Mouse (Mus musculus): ENCODE data around the gene Ntm. TPM values are rescaled to one million over a fixed set of nuclear protein-coding genes. Genes with fewer than 3 reads are reported as not detected.

Ntm gene
- polyA plus RNA-seq, 1 experiment from 2014 or later = 48.5 TPM

- H3K4me3 ChIP-seq (ENCODE audit: low read length) = no peak overlapping the region
- H3K4me1 ChIP-seq (ENCODE audit: control insufficient read depth, insufficient read depth, low read length) = no peaks in the 10 kb centered on the region
- H3K9ac ChIP-seq (ENCODE audit: low read depth, low read length) = no peak overlapping the region
- no peak overlapping the region for H3K4me2 ChIP-seq (replicated peaks; ENCODE audit: low read depth, low read length)
- no peak overlapping the region for H3K27ac ChIP-seq (ENCODE audit: low read depth, low read length)
- 95% methylated on average over 8 of the region's 8 CpGs for WGBS
- no peaks in the 10 kb centered on the region for H3K36me3 ChIP-seq (ENCODE audit: control insufficient read depth, insufficient read depth, low read length)
- H3K9me3 ChIP-seq (ENCODE audit: control insufficient read depth, low read length) = no peaks in the 10 kb centered on the region
- no peaks in the 10 kb centered on the region for H3K27me3 ChIP-seq (ENCODE audit: control insufficient read depth, insufficient read depth, low read length)
- ATAC-seq (ENCODE audit: low FRiP score, low TSS enrichment) = no peak
These were observed 412.8 kb downstream of the Ntm start for GRCm38 (mm10) chr9:29550107-29550506.

GRCm38 (mm10) chr9:29536415-29536814 lies 426.5 kb downstream of the Ntm start:
- Histone ChIP-seq H3K4me1 (ENCODE audit: control insufficient read depth, insufficient read depth, low read length) (no peaks in the 10 kb centered on the region), H3K9me3 (ENCODE audit: control insufficient read depth, low read length) (no peaks in the 10 kb centered on the region), H3K36me3 (ENCODE audit: control insufficient read depth, insufficient read depth, low read length) (no peaks in the 10 kb centered on the region), H3K27me3 (ENCODE audit: control insufficient read depth, insufficient read depth, low read length) (no peaks in the 10 kb centered on the region), H3K9ac (ENCODE audit: low read depth, low read length) (no peak overlapping the region), H3K4me2 (replicated peaks; ENCODE audit: low read depth, low read length) (no peak overlapping the region), H3K4me3 (ENCODE audit: low read length) (no peak overlapping the region), H3K27ac (ENCODE audit: low read depth, low read length) (no peak overlapping the region)
- 69% methylated on average over 2 of the region's 2 CpGs for WGBS
- ATAC-seq (ENCODE audit: low FRiP score, low TSS enrichment) = no peak

GRCm38 (mm10) chr9:29534773-29535172 lies 428.2 kb downstream of the Ntm start:
- Histone ChIP-seq H3K4me3 (ENCODE audit: low read length) (no peak overlapping the region), H3K4me2 (replicated peaks; ENCODE audit: low read depth, low read length) (no peak overlapping the region), H3K36me3 (ENCODE audit: control insufficient read depth, insufficient read depth, low read length) (no peaks in the 10 kb centered on the region), H3K27me3 (ENCODE audit: control insufficient read depth, insufficient read depth, low read length) (0 out of 2 replicates have a peak, but pooled peaks cover 2% of the 10 kb centered on the region), H3K4me1 (ENCODE audit: control insufficient read depth, insufficient read depth, low read length) (no peaks in the 10 kb centered on the region), H3K9ac (ENCODE audit: low read depth, low read length) (no peak overlapping the region), H3K9me3 (ENCODE audit: control insufficient read depth, low read length) (no peaks in the 10 kb centered on the region), H3K27ac (ENCODE audit: low read depth, low read length) (no peak overlapping the region)
- 90% methylated on average over 6 of the region's 6 CpGs for WGBS
- ATAC-seq (ENCODE audit: low FRiP score, low TSS enrichment) = no peak

GRCm38 (mm10) chr9:29534304-29534703 lies 428.6 kb downstream of the Ntm start:
- no peak overlapping the region for H3K4me2 ChIP-seq (replicated peaks; ENCODE audit: low read depth, low read length)
- ATAC-seq (ENCODE audit: low FRiP score, low TSS enrichment) = no peak
- 75% methylated on average over 7 of the region's 7 CpGs for WGBS
- H3K36me3 ChIP-seq (ENCODE audit: control insufficient read depth, insufficient read depth, low read length) = no peaks in the 10 kb centered on the region
- H3K9ac ChIP-seq (ENCODE audit: low read depth, low read length) = no peak overlapping the region
- H3K4me3 ChIP-seq (ENCODE audit: low read length) = no peak overlapping the region
- H3K9me3 ChIP-seq (ENCODE audit: control insufficient read depth, low read length) = no peaks in the 10 kb centered on the region
- 0 out of 2 replicates have a peak, but pooled peaks cover 2% of the 10 kb centered on the region for H3K27me3 ChIP-seq (ENCODE audit: control insufficient read depth, insufficient read depth, low read length)
- H3K27ac ChIP-seq (ENCODE audit: low read depth, low read length) = no peak overlapping the region
- no peaks in the 10 kb centered on the region for H3K4me1 ChIP-seq (ENCODE audit: control insufficient read depth, insufficient read depth, low read length)

- Histone ChIP-seq H3K4me2 (replicated peaks; ENCODE audit: low read depth, low read length) (no peak overlapping the region), H3K27ac (ENCODE audit: low read depth, low read length) (no peak overlapping the region), H3K27me3 (ENCODE audit: control insufficient read depth, insufficient read depth, low read length) (0 out of 2 replicates have a peak, but pooled peaks cover 2% of the 10 kb centered on the region), H3K4me3 (ENCODE audit: low read length) (no peak overlapping the region), H3K9ac (ENCODE audit: low read depth, low read length) (no peak overlapping the region), H3K36me3 (ENCODE audit: control insufficient read depth, insufficient read depth, low read length) (no peaks in the 10 kb centered on the region), H3K9me3 (ENCODE audit: control insufficient read depth, low read length) (no peaks in the 10 kb centered on the region), H3K4me1 (ENCODE audit: control insufficient read depth, insufficient read depth, low read length) (no peaks in the 10 kb centered on the region)
- ATAC-seq (ENCODE audit: low FRiP score, low TSS enrichment) = no peak
- 40% methylated on average over 1 of the region's 1 CpGs for WGBS
These were observed 429.4 kb downstream of the Ntm start for GRCm38 (mm10) chr9:29533556-29533955.

GRCm38 (mm10) chr9:29531147-29531917 lies 431.6 kb downstream of the Ntm start:
- Histone ChIP-seq H3K4me1 (ENCODE audit: control insufficient read depth, insufficient read depth, low read length) (no peaks in the 10 kb centered on the region), H3K27ac (ENCODE audit: low read depth, low read length) (no peak overlapping the region), H3K36me3 (ENCODE audit: control insufficient read depth, insufficient read depth, low read length) (no peaks in the 10 kb centered on the region), H3K4me2 (replicated peaks; ENCODE audit: low read depth, low read length) (no peak overlapping the region), H3K9ac (ENCODE audit: low read depth, low read length) (no peak overlapping the region), H3K4me3 (ENCODE audit: low read length) (no peak overlapping the region), H3K27me3 (ENCODE audit: control insufficient read depth, insufficient read depth, low read length) (0 out of 2 replicates have a peak, but pooled peaks cover 2% of the 10 kb centered on the region), H3K9me3 (ENCODE audit: control insufficient read depth, low read length) (no peaks in the 10 kb centered on the region)
- WGBS = 73% methylated on average over 6 of the region's 6 CpGs
- no peak for ATAC-seq (ENCODE audit: low FRiP score, low TSS enrichment)

GRCm38 (mm10) chr9:29524109-29524508 lies 438.8 kb downstream of the Ntm start:
- Histone ChIP-seq H3K4me3 (ENCODE audit: low read length) (no peak overlapping the region), H3K4me2 (replicated peaks; ENCODE audit: low read depth, low read length) (no peak overlapping the region), H3K9me3 (ENCODE audit: control insufficient read depth, low read length) (no peaks in the 10 kb centered on the region), H3K36me3 (ENCODE audit: control insufficient read depth, insufficient read depth, low read length) (no peaks in the 10 kb centered on the region), H3K9ac (ENCODE audit: low read depth, low read length) (no peak overlapping the region), H3K4me1 (ENCODE audit: control insufficient read depth, insufficient read depth, low read length) (no peaks in the 10 kb centered on the region; the same call in 1 of the 2 replicates), H3K27ac (ENCODE audit: low read depth, low read length) (no peak overlapping the region), H3K27me3 (ENCODE audit: control insufficient read depth, insufficient read depth, low read length) (no peaks in the 10 kb centered on the region)
- WGBS = 81% methylated on average over 1 of the region's 1 CpGs
- no peak for ATAC-seq (ENCODE audit: low FRiP score, low TSS enrichment)

- no peak for ATAC-seq (ENCODE audit: low FRiP score, low TSS enrichment)
- no peaks in the 10 kb centered on the region; the same call in 1 of the 2 replicates for H3K4me1 ChIP-seq (ENCODE audit: control insufficient read depth, insufficient read depth, low read length)
- WGBS = 46% methylated on average over 3 of the region's 3 CpGs
- no peaks in the 10 kb centered on the region for H3K27me3 ChIP-seq (ENCODE audit: control insufficient read depth, insufficient read depth, low read length)
- H3K27ac ChIP-seq (ENCODE audit: low read depth, low read length) = no peak overlapping the region
- no peaks in the 10 kb centered on the region; the same call in 1 of the 2 replicates for H3K9me3 ChIP-seq (ENCODE audit: control insufficient read depth, low read length)
- H3K4me2 ChIP-seq (replicated peaks; ENCODE audit: low read depth, low read length) = no peak overlapping the region
- no peak overlapping the region for H3K4me3 ChIP-seq (ENCODE audit: low read length)
- H3K36me3 ChIP-seq (ENCODE audit: control insufficient read depth, insufficient read depth, low read length) = no peaks in the 10 kb centered on the region
- H3K9ac ChIP-seq (ENCODE audit: low read depth, low read length) = no peak overlapping the region
These were observed 439.7 kb downstream of the Ntm start for GRCm38 (mm10) chr9:29523221-29523620.

GRCm38 (mm10) chr9:29519181-29519580 lies 443.8 kb downstream of the Ntm start:
- Histone ChIP-seq H3K9ac (ENCODE audit: low read depth, low read length) (no peak overlapping the region), H3K27me3 (ENCODE audit: control insufficient read depth, insufficient read depth, low read length) (no peaks in the 10 kb centered on the region), H3K4me3 (ENCODE audit: low read length) (no peak overlapping the region), H3K9me3 (ENCODE audit: control insufficient read depth, low read length) (no peaks in the 10 kb centered on the region; the same call in 1 of the 2 replicates), H3K4me2 (replicated peaks; ENCODE audit: low read depth, low read length) (no peak overlapping the region), H3K36me3 (ENCODE audit: control insufficient read depth, insufficient read depth, low read length) (no peaks in the 10 kb centered on the region), H3K27ac (ENCODE audit: low read depth, low read length) (no peak overlapping the region), H3K4me1 (ENCODE audit: control insufficient read depth, insufficient read depth, low read length) (no peaks in the 10 kb centered on the region; the same call in 1 of the 2 replicates)
- no peak for ATAC-seq (ENCODE audit: low FRiP score, low TSS enrichment)
- WGBS = 50% methylated on average over 2 of the region's 2 CpGs

All from kidney, embryonic 14.5 days (tissue).